Mouse (Mus musculus): ENCODE measurements around the gene Gm42791. TPM values are rescaled to one million over a fixed set of nuclear protein-coding genes. Genes with fewer than 3 reads are reported as not detected.
A peak's percentile ranks its signal among the peaks of the same experiment; 100 is the strongest.

Gm42791 gene
- polyA plus RNA-seq, 1 experiment from 2014 or later = 2.1 TPM

DNA sequence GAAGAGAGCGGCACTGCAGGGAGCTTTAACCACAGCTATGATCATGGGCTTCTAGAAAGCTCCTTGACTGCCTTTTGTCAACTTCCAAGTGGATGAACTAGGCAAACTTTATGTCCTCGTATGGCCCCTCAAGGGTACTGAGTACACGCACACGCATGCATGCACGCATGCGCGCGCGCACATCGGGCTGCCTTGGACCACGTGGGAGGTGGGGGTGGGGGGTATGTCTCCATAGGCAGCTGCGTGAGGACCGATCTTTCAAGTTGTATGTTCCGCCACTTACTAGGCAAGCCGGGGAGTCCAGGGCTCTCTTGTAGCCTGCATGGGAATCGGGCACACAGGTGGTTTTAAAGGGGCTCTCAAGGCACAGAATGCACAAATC, 25.7 kb upstream of the Gm42791 start:
- Histone ChIP-seq H3K27me3 (peaks cover 4% of the 10 kb centered on the region; the same call in 1 of the 2 replicates), H3K9ac (no peak overlapping the region), H3K36me3 (no peaks in the 10 kb centered on the region), H3K9me3 (no peaks in the 10 kb centered on the region), H3K4me1 (replicated peaks) (peaks cover 8% of the 10 kb centered on the region; the same call in 1 of the 2 replicates), H3K4me3 (no peak overlapping the region), H3K4me2 (peak overlapping the region; percentile 34), H3K27ac (replicated peaks) (no peak overlapping the region)
- 68% methylated on average over 16 of the region's 16 CpGs for WGBS
- ATAC-seq (ENCODE audit: low FRiP score, low read depth) = no peak

DNA sequence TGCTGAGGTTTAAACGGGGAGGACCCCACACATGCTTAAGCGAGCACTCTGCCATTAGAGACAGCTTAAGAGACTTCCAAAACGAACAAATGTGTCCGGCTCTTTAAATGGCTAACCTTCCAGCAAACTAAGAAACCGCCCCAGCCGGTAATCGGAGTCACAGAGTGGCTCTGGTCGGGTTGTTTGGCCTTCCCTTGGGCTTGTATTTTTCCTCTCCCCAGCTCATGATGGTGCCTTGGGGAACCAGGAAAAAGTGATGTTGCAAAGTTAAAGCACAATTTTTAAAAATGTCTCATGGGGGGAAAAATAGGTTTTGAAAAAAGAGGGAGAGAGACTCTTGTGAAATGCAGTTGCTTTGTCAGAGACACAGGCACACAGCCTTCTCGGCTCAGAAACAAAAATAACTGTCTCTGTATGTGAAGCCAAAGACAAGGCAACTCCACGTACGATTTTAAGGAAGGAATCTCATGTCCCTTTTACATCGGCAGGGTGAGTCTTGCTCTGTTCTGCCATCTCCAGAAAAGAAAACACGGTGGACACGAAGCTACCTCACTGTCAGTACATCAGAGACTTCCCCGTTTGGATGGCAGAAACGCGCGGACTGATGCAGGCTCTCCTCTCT, 25.2 kb upstream of the Gm42791 start:
- H3K27ac ChIP-seq (replicated peaks) = no peak overlapping the region
- H3K4me1 ChIP-seq (replicated peaks) = peaks cover 12% of the 10 kb centered on the region; the same call in 1 of the 2 replicates
- H3K9me3 ChIP-seq = no peaks in the 10 kb centered on the region
- no peak overlapping the region for H3K9ac ChIP-seq
- no peak for ATAC-seq (ENCODE audit: low FRiP score, low read depth)
- H3K4me2 ChIP-seq = peak overlapping the region; percentile 34
- H3K36me3 ChIP-seq = no peaks in the 10 kb centered on the region
- H3K27me3 ChIP-seq = peaks cover 4% of the 10 kb centered on the region; the same call in 1 of the 2 replicates
- WGBS = 53% methylated on average over 18 of the region's 18 CpGs
- no peak overlapping the region for H3K4me3 ChIP-seq

- no peak overlapping the region for H3K27ac ChIP-seq (replicated peaks)
- 90% methylated on average over 3 of the region's 3 CpGs for WGBS
- no peaks in the 10 kb centered on the region for H3K9me3 ChIP-seq
- H3K4me3 ChIP-seq = no peak overlapping the region
- peaks cover 4% of the 10 kb centered on the region; the same call in 1 of the 2 replicates for H3K27me3 ChIP-seq
- H3K4me2 ChIP-seq = no peak overlapping the region
- ATAC-seq (ENCODE audit: low FRiP score, low read depth) = no peak
- no peaks in the 10 kb centered on the region for H3K36me3 ChIP-seq
- H3K4me1 ChIP-seq (replicated peaks) = peaks cover 18% of the 10 kb centered on the region; the same call in 1 of the 2 replicates
- no peak overlapping the region for H3K9ac ChIP-seq
These were observed 22.9 kb upstream of the Gm42791 start for GRCm38 (mm10) chr5:149017666-149018415.

GRCm38 (mm10) chr5:149017181-149017580, 22.2 kb upstream of the Gm42791 start:
- no peak overlapping the region for H3K4me2 ChIP-seq
- WGBS = 97% methylated on average over 3 of the region's 3 CpGs

GRCm38 (mm10) chr5:149016261-149016660, 21.3 kb upstream of the Gm42791 start:
- Histone ChIP-seq H3K36me3 (no peaks in the 10 kb centered on the region), H3K4me1 (replicated peaks) (peaks cover 18% of the 10 kb centered on the region; the same call in 1 of the 2 replicates), H3K27ac (replicated peaks) (no peak overlapping the region), H3K9me3 (no peaks in the 10 kb centered on the region), H3K27me3 (peaks cover 4% of the 10 kb centered on the region; the same call in 1 of the 2 replicates), H3K9ac (0 out of 2 replicates have a peak overlapping the region, but pooled peaks have one; percentile 49), H3K4me3 (no peak overlapping the region), H3K4me2 (peak overlapping the region; percentile 98)
- no peak for ATAC-seq (ENCODE audit: low FRiP score, low read depth)
- 72% methylated on average over 5 of the region's 5 CpGs for WGBS

More at GRCm38 (mm10) chr5:149017181-149017580, 22.2 kb upstream of the Gm42791 start:
- Histone ChIP-seq H3K9me3 (no peaks in the 10 kb centered on the region), H3K36me3 (no peaks in the 10 kb centered on the region), H3K4me1 (replicated peaks) (peaks cover 18% of the 10 kb centered on the region; the same call in 1 of the 2 replicates), H3K4me3 (no peak overlapping the region), H3K9ac (no peak overlapping the region), H3K27me3 (peaks cover 4% of the 10 kb centered on the region; the same call in 1 of the 2 replicates), H3K27ac (replicated peaks) (no peak overlapping the region)
- ATAC-seq (ENCODE audit: low FRiP score, low read depth) = no peak

GRCm38 (mm10) chr5:149015335-149016201, 20.6 kb upstream of the Gm42791 start:
- peak overlapping the region; percentile 49 for H3K9ac ChIP-seq
- H3K4me3 ChIP-seq = peak overlapping the region; percentile 51
- H3K27me3 ChIP-seq = peaks cover 4% of the 10 kb centered on the region; the same call in 1 of the 2 replicates
- H3K4me2 ChIP-seq = peak overlapping the region; percentile 98
- 2% methylated on average over 35 of the region's 37 CpGs for WGBS
- peak; percentile 78 for ATAC-seq (ENCODE audit: low FRiP score, low read depth)
- H3K4me1 ChIP-seq (replicated peaks) = peaks cover 18% of the 10 kb centered on the region; the same call in 1 of the 2 replicates
- H3K9me3 ChIP-seq = no peaks in the 10 kb centered on the region
- no peaks in the 10 kb centered on the region for H3K36me3 ChIP-seq
- H3K27ac ChIP-seq (replicated peaks) = no peak overlapping the region

GRCm38 (mm10) chr5:149014600-149015268, 19.8 kb upstream of the Gm42791 start:
- 19% methylated on average over 17 of the region's 17 CpGs for WGBS

DNA sequence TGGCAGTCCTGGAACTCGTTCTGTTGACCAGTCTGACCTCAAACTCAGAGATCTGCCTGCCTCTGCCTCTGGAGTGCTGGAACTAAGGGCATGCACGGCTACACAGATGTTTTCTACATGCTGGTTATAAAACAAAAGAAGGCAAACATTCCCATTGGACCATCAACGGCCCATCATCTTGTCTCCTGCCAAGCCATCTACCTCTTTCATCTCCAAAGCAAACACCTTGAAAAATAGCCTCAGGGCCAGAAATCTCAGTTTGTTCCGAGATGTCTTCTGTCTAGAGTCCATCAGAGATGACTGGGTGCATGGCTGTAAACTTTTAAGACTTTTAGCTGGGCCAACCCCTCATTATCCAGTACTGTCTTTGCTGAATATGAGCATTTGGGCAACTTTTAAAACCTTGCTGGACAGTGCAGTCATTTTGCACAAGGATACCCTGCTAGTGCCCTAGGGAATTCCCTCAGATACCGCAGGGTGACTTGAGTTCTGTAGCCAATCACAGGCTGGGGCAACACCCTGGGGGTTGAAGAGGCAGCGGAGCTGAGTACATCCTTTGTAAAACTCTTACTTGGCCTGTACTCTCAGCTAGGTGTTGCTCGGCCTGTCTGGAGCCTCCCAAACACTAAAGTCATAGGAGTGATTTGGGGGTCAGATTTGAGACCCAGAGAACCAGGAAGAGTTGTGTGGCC, 19.0 kb upstream of the Gm42791 start:
- ATAC-seq (ENCODE audit: low FRiP score, low read depth) = no peak
- Histone ChIP-seq H3K4me1 (replicated peaks) (peaks cover 18% of the 10 kb centered on the region; the same call in 1 of the 2 replicates), H3K4me2 (no peak overlapping the region), H3K9ac (no peak overlapping the region), H3K36me3 (no peaks in the 10 kb centered on the region), H3K27ac (replicated peaks) (no peak overlapping the region), H3K27me3 (peaks cover 4% of the 10 kb centered on the region; the same call in 1 of the 2 replicates), H3K9me3 (no peaks in the 10 kb centered on the region), H3K4me3 (no peak overlapping the region)
- 74% methylated on average over 7 of the region's 7 CpGs for WGBS

More at GRCm38 (mm10) chr5:149014600-149015268, 19.8 kb upstream of the Gm42791 start:
- Histone ChIP-seq H3K36me3 (no peaks in the 10 kb centered on the region), H3K9ac (no peak overlapping the region), H3K4me3 (peak overlapping the region; percentile 51), H3K27ac (replicated peaks) (no peak overlapping the region), H3K4me2 (peak overlapping the region; percentile 98), H3K4me1 (replicated peaks) (peaks cover 18% of the 10 kb centered on the region; the same call in 1 of the 2 replicates), H3K27me3 (peaks cover 4% of the 10 kb centered on the region; the same call in 1 of the 2 replicates), H3K9me3 (no peaks in the 10 kb centered on the region)
- ATAC-seq (ENCODE audit: low FRiP score, low read depth) = peak; percentile 40; the same call in 1 of the 2 replicates

GRCm38 (mm10) chr5:149009111-149009510, 14.2 kb upstream of the Gm42791 start:
- 89% methylated on average over 3 of the region's 3 CpGs for WGBS
- no peak overlapping the region for H3K27ac ChIP-seq (replicated peaks)
- H3K36me3 ChIP-seq = no peaks in the 10 kb centered on the region
- peaks cover 17% of the 10 kb centered on the region for H3K4me1 ChIP-seq (replicated peaks)
- no peak overlapping the region for H3K9ac ChIP-seq
- no peaks in the 10 kb centered on the region for H3K27me3 ChIP-seq
- H3K4me2 ChIP-seq = no peak overlapping the region
- no peak for ATAC-seq (ENCODE audit: low FRiP score, low read depth)
- H3K9me3 ChIP-seq = no peaks in the 10 kb centered on the region
- H3K4me3 ChIP-seq = no peak overlapping the region

DNA sequence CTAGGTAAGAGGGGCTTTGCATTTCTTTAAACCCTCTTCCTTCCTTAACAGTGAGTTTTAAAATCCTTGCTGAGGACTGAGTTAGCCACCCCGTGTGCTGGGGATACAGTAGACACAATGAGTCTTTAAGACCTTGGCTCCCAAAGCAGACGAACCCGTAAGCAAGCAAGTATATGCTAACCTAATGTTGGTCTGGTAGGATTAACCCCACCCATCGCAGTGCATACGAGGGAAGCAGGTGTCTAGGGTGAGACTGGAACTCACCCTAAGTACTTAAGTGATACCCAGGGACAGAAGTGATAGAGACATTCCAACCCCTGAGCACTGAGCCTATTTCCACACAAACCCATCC, 12.3 kb upstream of the Gm42791 start:
- no peak overlapping the region for H3K4me3 ChIP-seq
- H3K9ac ChIP-seq = no peak overlapping the region
- no peaks in the 10 kb centered on the region for H3K9me3 ChIP-seq
- ATAC-seq (ENCODE audit: low FRiP score, low read depth) = no peak
- no peaks in the 10 kb centered on the region for H3K27me3 ChIP-seq
- WGBS = 67% methylated on average over 5 of the region's 5 CpGs
- H3K36me3 ChIP-seq = no peaks in the 10 kb centered on the region
- 0 out of 2 replicates have a peak overlapping the region, but pooled peaks have one; percentile 10 for H3K27ac ChIP-seq (replicated peaks)
- peak overlapping the region; percentile 59 for H3K4me2 ChIP-seq
- peaks cover 20% of the 10 kb centered on the region for H3K4me1 ChIP-seq (replicated peaks)

Measured in hindbrain, embryonic 15.5 days (tissue).